Mouse (Mus musculus) pancreas, adult 10 weeks (tissue): ENCODE results near the gene Ranbp9. TPM values are rescaled to one million over a fixed set of nuclear protein-coding genes. Genes with fewer than 3 reads are reported as not detected.

Experiments
- polyA plus RNA-seq: library from polyadenylated mRNA; stranded (reverse); fragments of 350-450 nt; fragmentation: Illumina TruSeq; extraction: RNeasy Lipid Tissue Mini Kit (QIAGEN cat#74804); gene quantifications from one replicate; pipeline ENCODE4 v1.2.3, GENCODE M21; 2015; ENCODE audit warnings: low read depth, low replicate concordance; ENCODE audit not compliant: insufficient read depth

Ranbp9 gene
- 10.6 TPM for polyA plus RNA-seq

DNA sequence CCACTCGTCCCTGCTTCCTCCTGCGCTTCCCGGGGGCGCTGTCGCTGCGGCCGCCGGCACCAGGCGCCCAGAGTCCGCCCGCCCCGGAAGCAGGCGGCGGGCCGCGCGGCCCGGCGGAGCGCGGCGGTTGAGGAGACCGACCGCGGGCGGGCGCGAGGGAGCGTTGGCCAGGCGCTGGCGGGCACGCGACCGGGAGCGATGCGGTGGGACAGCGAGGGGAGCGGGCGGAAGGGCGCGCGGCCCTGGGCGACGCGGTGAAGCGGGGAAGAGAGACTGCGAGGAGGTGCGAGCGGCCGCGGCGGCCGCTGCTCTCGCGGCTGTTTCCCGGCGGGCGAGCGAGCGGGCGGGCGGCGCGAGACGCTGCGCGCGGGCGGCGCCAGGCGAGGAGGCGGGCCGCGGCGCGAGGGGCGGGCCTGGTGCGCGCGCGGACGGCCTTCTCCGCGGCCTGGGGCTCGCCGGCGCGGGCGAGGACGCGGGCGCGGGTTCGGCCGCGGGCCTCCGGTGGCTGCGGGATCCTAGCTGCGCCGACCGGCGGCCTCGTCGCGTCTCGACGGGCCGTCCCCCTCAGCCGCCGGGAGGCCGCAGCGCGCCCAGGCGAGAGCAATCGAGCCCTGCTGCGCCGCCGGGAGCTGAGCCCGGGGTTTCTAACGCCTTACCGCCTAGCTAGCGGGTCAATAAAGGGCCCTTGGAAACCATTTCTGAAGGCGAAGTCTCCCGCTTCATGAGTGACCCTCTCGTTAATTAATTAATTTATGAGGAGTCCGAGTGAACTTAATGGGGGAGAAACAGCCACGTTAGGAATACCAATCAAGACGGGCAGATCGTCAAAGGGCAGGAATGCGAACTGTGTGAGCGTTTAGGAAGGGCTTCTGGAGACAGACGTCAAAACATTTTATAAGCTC is at the start of gene Ranbp9:
Ranbp9 (minus strand) TSS at position 326 of the 902 bp plus-strand sequence.

DNA sequence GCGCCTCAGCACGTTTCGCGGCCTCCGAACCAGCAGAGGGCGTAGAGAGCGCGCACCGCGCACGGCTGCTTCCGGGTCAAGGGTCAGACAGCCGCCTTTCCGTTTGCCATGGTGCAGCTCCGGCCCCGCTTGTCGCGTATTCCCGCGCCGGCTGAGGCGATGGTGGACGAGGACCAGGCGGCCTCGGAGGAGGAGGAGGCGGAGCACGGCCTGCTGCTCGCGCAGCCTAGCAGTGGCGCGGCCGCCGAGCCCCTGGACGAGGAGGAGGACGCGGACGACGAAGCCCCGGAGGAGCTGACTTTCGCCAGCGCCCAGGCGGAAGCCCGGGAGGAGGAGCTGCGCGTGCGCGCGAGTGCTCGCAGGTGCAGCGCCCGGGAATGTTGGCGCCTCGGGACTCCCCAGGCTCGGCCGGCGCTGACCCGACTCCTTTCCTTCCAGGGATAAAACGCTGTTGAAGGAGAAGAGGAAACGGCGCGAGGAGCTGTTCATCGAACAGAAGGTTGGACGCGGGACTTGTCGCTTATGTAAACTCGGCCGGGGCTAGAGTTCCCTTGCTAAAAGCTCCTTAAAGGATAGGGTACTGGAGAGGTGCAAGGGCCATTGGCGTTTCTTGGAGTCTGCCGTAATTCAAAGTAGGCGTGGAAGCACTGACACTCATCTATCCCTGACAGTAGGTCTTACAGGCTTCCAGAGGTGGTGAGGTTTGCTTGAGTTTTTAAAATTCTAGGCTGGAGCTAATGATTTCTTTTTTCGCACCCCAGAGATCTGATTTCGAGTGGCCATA is 82.6 kb downstream of the Ranbp9 start, which contains the start of gene Nol7:
Nol7 (plus strand) TSS at position 94 of the 784 bp plus-strand sequence.

DNA sequence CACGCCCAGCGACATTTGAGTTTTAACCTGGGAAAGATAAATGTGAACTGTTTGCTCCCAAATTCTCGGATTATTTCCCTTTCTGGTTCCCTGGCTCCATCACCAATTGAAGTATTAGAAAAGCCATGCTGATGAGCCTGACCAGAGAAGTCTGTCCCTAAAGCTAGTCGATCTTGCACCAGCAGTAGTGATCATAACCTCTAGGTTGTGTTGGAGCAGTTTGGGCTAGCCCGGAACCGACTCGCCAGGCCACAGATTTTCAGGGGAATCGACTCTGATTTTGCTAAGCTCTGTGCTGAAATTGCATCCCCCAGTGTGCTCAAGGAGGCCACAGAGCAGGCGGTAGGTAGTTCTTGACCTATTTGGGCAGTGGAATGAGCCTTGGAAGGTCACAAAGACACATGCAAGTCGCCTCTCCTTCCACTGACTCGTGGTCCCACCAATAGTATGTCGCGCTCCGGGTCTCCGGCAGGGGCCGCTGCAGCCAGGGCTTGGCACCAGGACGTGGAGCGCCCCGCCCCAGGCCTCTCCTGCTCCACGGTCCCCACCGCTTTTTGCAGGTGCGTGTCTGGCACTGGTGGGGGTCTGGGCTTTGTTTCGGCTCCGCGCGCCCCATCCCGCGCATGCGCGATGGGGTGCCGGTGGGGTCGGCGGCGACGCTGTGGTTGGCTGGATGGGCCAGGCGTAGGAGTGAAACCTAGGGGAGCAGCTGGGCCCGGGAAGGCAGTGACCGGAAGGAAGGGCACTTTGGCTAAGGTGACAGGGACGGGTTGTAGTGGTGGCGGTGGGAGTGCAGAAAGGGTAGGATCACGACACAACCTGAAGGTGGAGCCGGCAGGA is 115.9 kb downstream of the Ranbp9 start, which contains the start of gene Sirt5:
Sirt5 (plus strand) TSS at position 512 of the 840 bp plus-strand sequence.

Other genes with a start within 250 kb of the Ranbp9 start
- 0.63 TPM for gene Gfod1, start 177.1 kb downstream of the Ranbp9 start, polyA plus RNA-seq
- 2.8 TPM for gene Sirt5, start 115.8 kb downstream of the Ranbp9 start, polyA plus RNA-seq
- gene Nol7, start 82.9 kb downstream of the Ranbp9 start, polyA plus RNA-seq: 20.3 TPM
- gene Mcur1, start 78.9 kb upstream of the Ranbp9 start, polyA plus RNA-seq: 7.2 TPM
- gene Rnf182, start 134.4 kb upstream of the Ranbp9 start, polyA plus RNA-seq: not detected